Mouse (Mus musculus): ENCODE measurements around the gene Tubg2. TPM values are rescaled to one million over a fixed set of nuclear protein-coding genes. Genes with fewer than 3 reads are reported as not detected.
A peak's percentile ranks its signal among the peaks of the same experiment; 100 is the strongest.

Gene Tubg2
- polyA plus RNA-seq, 1 experiment, result 1.4 TPM

GRCm38 (mm10) chr11:101166357-101166756 is 10.7 kb downstream of the Tubg2 start:
- Histone ChIP-seq H3K4me3 (ENCODE audit: insufficient read depth, low read depth, low read length) (no peak overlapping the region), H3K4me1 (ENCODE audit: control insufficient read depth, insufficient read depth, low read length) (peaks cover 4% of the 10 kb centered on the region; the same call in 1 of the 2 replicates), H3K27me3 (replicated peaks; ENCODE audit: control insufficient read depth, insufficient read depth, low read length) (no peaks in the 10 kb centered on the region), H3K27ac (ENCODE audit: insufficient read depth, low read depth, low read length) (no peak overlapping the region), H3K36me3 (ENCODE audit: control insufficient read depth, insufficient read depth, low read length) (peaks cover 4% of the 10 kb centered on the region; the same call in 1 of the 2 replicates)
- no peak for DNase-seq
- WGBS, result 85% methylated on average over 14 of the region's 14 CpGs
- TF ChIP-seq POLR2A (IDR thresholded peaks at IDR 0.05; ENCODE audit: low read depth, low read length), result no peak

GRCm38 (mm10) chr11:101167211-101167962 is 11.7 kb downstream of the Tubg2 start:
- H3K27me3 ChIP-seq (replicated peaks; ENCODE audit: control insufficient read depth, insufficient read depth, low read length), result no peaks in the 10 kb centered on the region
- DNase-seq, result no peak
- H3K4me1 ChIP-seq (ENCODE audit: control insufficient read depth, insufficient read depth, low read length), result peaks cover 12% of the 10 kb centered on the region; the same call in 1 of the 2 replicates
- no peak for TF ChIP-seq POLR2A (IDR thresholded peaks at IDR 0.05; ENCODE audit: low read depth, low read length)
- no peak for TF ChIP-seq CTCF (conservative IDR thresholded peaks at IDR 0.05; ENCODE audit: insufficient read depth, insufficient read length, low read depth, low read length)
- H3K27ac ChIP-seq (ENCODE audit: insufficient read depth, low read depth, low read length), result 0 out of 2 replicates have a peak overlapping the region, but pooled peaks have one; percentile 10
- H3K4me3 ChIP-seq (ENCODE audit: insufficient read depth, low read depth, low read length), result no peak overlapping the region
- H3K36me3 ChIP-seq (ENCODE audit: control insufficient read depth, insufficient read depth, low read length), result peaks cover 4% of the 10 kb centered on the region; the same call in 1 of the 2 replicates
- 77% methylated on average over 19 of the region's 19 CpGs for WGBS

GRCm38 (mm10) chr11:101167963-101168300 is 12.2 kb downstream of the Tubg2 start:
- no peaks in the 10 kb centered on the region for H3K27me3 ChIP-seq (replicated peaks; ENCODE audit: control insufficient read depth, insufficient read depth, low read length)
- DNase-seq, result no peak
- 0 out of 2 replicates have a peak overlapping the region, but pooled peaks have one; percentile 10 for H3K27ac ChIP-seq (ENCODE audit: insufficient read depth, low read depth, low read length)
- peaks cover 4% of the 10 kb centered on the region; the same call in 1 of the 2 replicates for H3K36me3 ChIP-seq (ENCODE audit: control insufficient read depth, insufficient read depth, low read length)
- peaks cover 14% of the 10 kb centered on the region; the same call in 1 of the 2 replicates for H3K4me1 ChIP-seq (ENCODE audit: control insufficient read depth, insufficient read depth, low read length)
- H3K4me3 ChIP-seq (ENCODE audit: insufficient read depth, low read depth, low read length), result no peak overlapping the region
- WGBS, result 71% methylated on average over 8 of the region's 8 CpGs
- TF ChIP-seq POLR2A (IDR thresholded peaks at IDR 0.05; ENCODE audit: low read depth, low read length), result no peak
- TF ChIP-seq CTCF (conservative IDR thresholded peaks at IDR 0.05; ENCODE audit: insufficient read depth, insufficient read length, low read depth, low read length), result no peak

- Histone ChIP-seq H3K4me3 (ENCODE audit: insufficient read depth, low read depth, low read length) (peak overlapping the region; percentile 17; the same call in 1 of the 2 replicates), H3K27ac (ENCODE audit: insufficient read depth, low read depth, low read length) (0 out of 2 replicates have a peak overlapping the region, but pooled peaks have one; percentile 10), H3K4me1 (ENCODE audit: control insufficient read depth, insufficient read depth, low read length) (peaks cover 19% of the 10 kb centered on the region; the same call in 1 of the 2 replicates), H3K36me3 (ENCODE audit: control insufficient read depth, insufficient read depth, low read length) (peaks cover 4% of the 10 kb centered on the region; the same call in 1 of the 2 replicates), H3K27me3 (replicated peaks; ENCODE audit: control insufficient read depth, insufficient read depth, low read length) (no peaks in the 10 kb centered on the region)
- DNase-seq, result peak; percentile 66
- WGBS, result 59% methylated on average over 18 of the region's 18 CpGs
- TF ChIP-seq CTCF (conservative IDR thresholded peaks at IDR 0.05; ENCODE audit: insufficient read depth, insufficient read length, low read depth, low read length) (no peak), POLR2A (IDR thresholded peaks at IDR 0.05; ENCODE audit: low read depth, low read length) (no peak)
Observed at GRCm38 (mm10) chr11:101168301-101168980, 12.7 kb downstream of the Tubg2 start.

- H3K27ac ChIP-seq (ENCODE audit: insufficient read depth, low read depth, low read length), result peak overlapping the region; percentile 86; the same call in 1 of the 2 replicates
- H3K4me1 ChIP-seq (ENCODE audit: control insufficient read depth, insufficient read depth, low read length), result peaks cover 24% of the 10 kb centered on the region; the same call in 1 of the 2 replicates
- no peak for DNase-seq
- H3K4me3 ChIP-seq (ENCODE audit: insufficient read depth, low read depth, low read length), result peak overlapping the region; percentile 91
- H3K27me3 ChIP-seq (replicated peaks; ENCODE audit: control insufficient read depth, insufficient read depth, low read length), result no peaks in the 10 kb centered on the region
- TF ChIP-seq POLR2A (IDR thresholded peaks at IDR 0.05; ENCODE audit: low read depth, low read length), result no peak
- no peak for TF ChIP-seq CTCF (conservative IDR thresholded peaks at IDR 0.05; ENCODE audit: insufficient read depth, insufficient read length, low read depth, low read length)
- peaks cover 2% of the 10 kb centered on the region; the same call in 1 of the 2 replicates for H3K36me3 ChIP-seq (ENCODE audit: control insufficient read depth, insufficient read depth, low read length)
- 32% methylated on average over 17 of the region's 17 CpGs for WGBS
Observed at GRCm38 (mm10) chr11:101169301-101170107, 13.8 kb downstream of the Tubg2 start.

- Histone ChIP-seq H3K27ac (ENCODE audit: insufficient read depth, low read depth, low read length) (peak within 1 kb of the TSS; percentile 86), H3K4me3 (ENCODE audit: insufficient read depth, low read depth, low read length) (peak within 1 kb of the TSS; percentile 91), H3K4me1 (ENCODE audit: control insufficient read depth, insufficient read depth, low read length) (peaks cover 26% of the 10 kb centered on the region; the same call in 1 of the 2 replicates), H3K36me3 (ENCODE audit: control insufficient read depth, insufficient read depth, low read length) (peaks cover 2% of the 10 kb centered on the region; the same call in 1 of the 2 replicates), H3K27me3 (replicated peaks; ENCODE audit: control insufficient read depth, insufficient read depth, low read length) (no peaks in the 10 kb centered on the region)
- DNase-seq, result peak; percentile 65
- peak; percentile 8 for TF ChIP-seq POLR2A (IDR thresholded peaks at IDR 0.05; ENCODE audit: low read depth, low read length)
- TF ChIP-seq CTCF (conservative IDR thresholded peaks at IDR 0.05; ENCODE audit: insufficient read depth, insufficient read length, low read depth, low read length), result no peak
- 1% methylated on average over 35 of the region's 35 CpGs for WGBS
Observed at GRCm38 (mm10) chr11:101170354-101170810, 14.7 kb downstream of the Tubg2 start, which contains the start of gene Cntnap1. Cntnap1 (plus strand) TSS chr11:101170523.
